Mouse (Mus musculus): ENCODE measurements around the gene Gm13694.
"Not testable (repeated sequence)": the region's sequence is repeated elsewhere in the genome, so short reads cannot be mapped to it uniquely, and the experiment has no call there.

Gene Gm13694

GRCm38 (mm10) chr2:83978633-83979032 lies at the start of gene Gm13694:
TSS of gene Gm13694 (plus strand) at chr2:83978933.
- not testable (repeated sequence) for DNase-seq (ENCODE audit: low spot score in 2 of 2)

DNA sequence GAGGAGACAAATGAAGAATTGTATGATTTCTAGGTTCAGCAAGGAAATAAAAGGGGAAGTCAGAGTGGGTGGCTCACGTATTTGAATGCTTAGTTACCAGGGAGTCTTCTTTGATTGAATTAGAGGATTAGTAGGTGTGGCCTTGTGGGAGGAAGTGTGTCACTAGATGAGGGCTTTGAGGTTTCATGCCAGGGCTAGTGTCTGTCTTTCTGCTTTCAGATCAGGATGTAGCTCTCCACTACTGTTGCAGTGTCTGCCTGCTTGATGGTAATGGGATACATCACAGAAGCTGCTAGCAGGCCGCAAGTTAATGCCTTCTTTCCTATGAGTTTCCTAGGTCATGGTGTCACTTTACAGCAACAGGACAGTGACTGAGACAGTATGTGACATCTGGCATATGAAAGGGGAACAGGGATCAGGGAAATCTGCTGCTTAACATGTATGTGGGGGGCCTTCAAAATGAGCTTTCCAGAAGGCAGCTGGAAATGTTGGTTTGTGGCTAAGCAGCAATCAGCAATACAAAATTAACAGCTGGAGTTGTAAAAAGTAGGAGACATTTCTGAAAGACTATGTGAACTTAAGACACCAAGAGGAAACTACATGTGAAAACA lies 49.1 kb upstream of the Gm13694 start:
- no peak for DNase-seq (ENCODE audit: low spot score in 2 of 2)

- DNase-seq (ENCODE audit: low spot score in 2 of 2), result peak; percentile 90 to 96
Measured at GRCm38 (mm10) chr2:83940931-83941361, 37.8 kb upstream of the Gm13694 start, which contains the start of gene Zswim2. TSS of gene Zswim2 (minus strand) at chr2:83941228.

- DNase-seq (ENCODE audit: low spot score in 2 of 2), result no peak
Measured at GRCm38 (mm10) chr2:83941378-83941777, 37.4 kb upstream of the Gm13694 start.

DNA sequence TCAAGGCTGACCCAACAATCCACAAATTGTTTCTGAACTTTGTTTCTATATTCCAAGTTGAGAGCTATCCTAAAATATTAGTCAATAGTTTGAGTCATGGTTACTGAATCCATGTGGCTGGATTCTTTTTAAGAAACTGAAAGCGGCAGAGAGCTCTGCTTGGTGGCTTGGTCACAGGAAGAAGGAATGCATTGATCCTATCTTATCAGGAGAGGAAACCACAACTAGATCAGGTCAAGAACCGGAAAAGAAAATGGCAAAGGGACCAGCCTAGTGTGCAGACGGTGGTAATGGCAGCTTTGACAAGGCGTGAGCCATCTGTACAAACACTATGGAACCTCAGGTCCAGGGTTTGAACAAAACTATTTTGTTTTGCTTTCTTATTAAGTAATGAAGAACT lies 36.9 kb upstream of the Gm13694 start:
- DNase-seq (ENCODE audit: low spot score in 2 of 2), result no peak

DNA sequence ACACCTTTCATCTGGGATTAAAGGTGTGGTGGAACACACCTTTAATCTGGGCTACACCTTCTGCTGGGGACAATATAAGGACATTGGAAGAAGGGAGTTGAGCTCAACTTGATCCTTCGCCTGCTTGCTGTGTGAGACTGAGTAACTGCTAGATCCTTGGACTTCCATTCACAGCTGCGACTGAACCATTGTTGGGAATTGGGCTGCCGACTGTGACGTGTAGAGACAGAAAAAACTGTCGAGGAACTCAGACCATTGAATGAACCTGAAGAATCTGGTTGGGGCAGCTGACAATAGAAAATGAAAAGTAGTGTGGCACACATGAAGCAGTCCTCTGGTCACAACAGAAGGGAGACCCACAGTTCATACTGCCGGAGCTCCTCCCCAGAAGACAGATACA lies 23.3 kb upstream of the Gm13694 start, which contains the start of gene Gm13698:
Gm13698 (plus strand) TSS at position 301 of the 400 bp plus-strand sequence.
- DNase-seq (ENCODE audit: low spot score in 2 of 2), result not testable (repeated sequence)

DNA sequence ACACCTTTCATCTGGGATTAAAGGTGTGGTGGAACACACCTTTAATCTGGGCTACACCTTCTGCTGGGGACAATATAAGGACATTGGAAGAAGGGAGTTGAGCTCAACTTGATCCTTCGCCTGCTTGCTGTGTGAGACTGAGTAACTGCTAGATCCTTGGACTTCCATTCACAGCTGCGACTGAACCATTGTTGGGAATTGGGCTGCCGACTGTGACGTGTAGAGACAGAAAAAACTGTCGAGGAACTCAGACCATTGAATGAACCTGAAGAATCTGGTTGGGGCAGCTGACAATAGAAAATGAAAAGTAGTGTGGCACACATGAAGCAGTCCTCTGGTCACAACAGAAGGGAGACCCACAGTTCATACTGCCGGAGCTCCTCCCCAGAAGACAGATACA lies 17.5 kb upstream of the Gm13694 start, which contains the start of gene Gm13693:
Gm13693 (plus strand) TSS at position 301 of the 400 bp plus-strand sequence.
- DNase-seq (ENCODE audit: low spot score in 2 of 2), result not testable (repeated sequence)

DNA sequence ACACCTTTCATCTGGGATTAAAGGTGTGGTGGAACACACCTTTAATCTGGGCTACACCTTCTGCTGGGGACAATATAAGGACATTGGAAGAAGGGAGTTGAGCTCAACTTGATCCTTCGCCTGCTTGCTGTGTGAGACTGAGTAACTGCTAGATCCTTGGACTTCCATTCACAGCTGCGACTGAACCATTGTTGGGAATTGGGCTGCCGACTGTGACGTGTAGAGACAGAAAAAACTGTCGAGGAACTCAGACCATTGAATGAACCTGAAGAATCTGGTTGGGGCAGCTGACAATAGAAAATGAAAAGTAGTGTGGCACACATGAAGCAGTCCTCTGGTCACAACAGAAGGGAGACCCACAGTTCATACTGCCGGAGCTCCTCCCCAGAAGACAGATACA lies 11.7 kb upstream of the Gm13694 start, which contains the start of gene Gm13695:
Gm13695 (plus strand) TSS at position 301 of the 400 bp plus-strand sequence.
- DNase-seq (ENCODE audit: low spot score in 2 of 2), result not testable (repeated sequence)

DNA sequence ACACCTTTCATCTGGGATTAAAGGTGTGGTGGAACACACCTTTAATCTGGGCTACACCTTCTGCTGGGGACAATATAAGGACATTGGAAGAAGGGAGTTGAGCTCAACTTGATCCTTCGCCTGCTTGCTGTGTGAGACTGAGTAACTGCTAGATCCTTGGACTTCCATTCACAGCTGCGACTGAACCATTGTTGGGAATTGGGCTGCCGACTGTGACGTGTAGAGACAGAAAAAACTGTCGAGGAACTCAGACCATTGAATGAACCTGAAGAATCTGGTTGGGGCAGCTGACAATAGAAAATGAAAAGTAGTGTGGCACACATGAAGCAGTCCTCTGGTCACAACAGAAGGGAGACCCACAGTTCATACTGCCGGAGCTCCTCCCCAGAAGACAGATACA lies 5.9 kb upstream of the Gm13694 start, which contains the start of gene Gm13696:
Gm13696 (plus strand) TSS at position 301 of the 400 bp plus-strand sequence.
- not testable (repeated sequence) for DNase-seq (ENCODE audit: low spot score in 2 of 2)

- DNase-seq (ENCODE audit: low spot score in 2 of 2), result not testable (repeated sequence)
Measured at GRCm38 (mm10) chr2:83984443-83984842, 5.7 kb downstream of the Gm13694 start, which contains the start of gene Gm13697. TSS of gene Gm13697 (plus strand) at chr2:83984743.

- not testable (repeated sequence) for DNase-seq (ENCODE audit: low spot score in 2 of 2)
Measured at GRCm38 (mm10) chr2:83990253-83990652, 11.5 kb downstream of the Gm13694 start, which contains the start of gene Gm13691. TSS of gene Gm13691 (plus strand) at chr2:83990553.

GRCm38 (mm10) chr2:83993639-83994255 lies 15.0 kb downstream of the Gm13694 start:
- DNase-seq (ENCODE audit: low spot score in 2 of 2), result not testable (repeated sequence)

DNA sequence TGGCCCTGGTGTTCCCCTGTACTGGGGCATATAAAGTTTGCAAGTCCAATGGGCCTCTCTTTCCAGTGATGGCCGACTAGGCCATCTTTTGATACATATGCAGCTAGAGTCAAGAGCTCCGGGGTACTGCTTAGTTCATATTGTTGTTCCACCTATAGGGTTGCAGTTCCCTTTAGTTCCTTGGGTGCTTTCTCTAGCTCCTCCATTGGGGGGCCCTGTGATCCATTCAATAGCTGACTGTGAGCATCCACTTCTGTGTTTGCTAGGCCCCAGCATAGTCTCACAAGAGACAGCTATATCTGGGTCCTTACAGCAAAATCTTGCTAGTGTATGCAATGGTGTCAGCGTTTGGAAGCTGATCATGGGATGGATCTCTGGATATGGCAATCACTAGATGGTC lies 15.8 kb downstream of the Gm13694 start:
- not testable (repeated sequence) for DNase-seq (ENCODE audit: low spot score in 2 of 2)

- no peak for DNase-seq (ENCODE audit: low spot score in 2 of 2)
Measured at GRCm38 (mm10) chr2:84008913-84009312, 30.2 kb downstream of the Gm13694 start.

DNA sequence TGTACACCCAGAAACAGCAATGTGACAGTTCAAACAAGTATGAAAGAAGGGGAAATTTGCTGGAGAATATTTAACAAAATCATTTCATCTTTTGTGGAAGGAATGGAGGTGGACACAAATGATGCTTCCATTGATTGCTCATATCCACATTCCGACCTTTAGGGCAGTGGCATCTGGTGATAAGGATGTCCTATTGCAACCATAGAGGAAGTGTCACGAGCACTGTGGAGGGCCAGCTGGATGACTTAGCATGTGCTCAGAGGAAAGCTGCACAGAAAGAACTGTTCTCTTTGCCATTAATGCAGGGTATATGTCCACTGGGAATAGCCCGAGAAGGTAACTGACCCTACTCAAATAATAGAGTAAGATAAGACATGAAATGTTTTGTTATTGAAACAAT lies 31.1 kb downstream of the Gm13694 start:
- DNase-seq (ENCODE audit: low spot score in 2 of 2), result no peak

DNA sequence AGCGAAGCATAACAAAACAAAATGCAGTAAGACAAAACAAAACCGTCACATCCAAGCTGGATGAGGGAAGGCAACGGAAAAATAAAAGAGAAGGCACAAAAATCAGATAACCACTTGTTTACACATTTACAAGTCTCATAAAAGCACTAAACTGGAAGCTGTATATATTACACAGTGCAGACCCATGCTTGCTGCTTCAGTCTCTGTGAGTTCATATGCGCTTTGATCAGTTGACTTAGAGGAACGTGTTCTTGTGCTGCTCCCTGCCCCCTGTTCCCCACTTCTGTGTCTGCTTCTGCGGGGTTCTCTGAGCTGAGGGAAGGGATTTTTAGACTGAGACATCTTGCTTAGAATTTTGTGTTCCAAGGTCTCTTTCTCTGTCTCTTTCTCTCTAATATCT lies 35.8 kb downstream of the Gm13694 start:
- DNase-seq (ENCODE audit: low spot score in 2 of 2), result no peak

DNA sequence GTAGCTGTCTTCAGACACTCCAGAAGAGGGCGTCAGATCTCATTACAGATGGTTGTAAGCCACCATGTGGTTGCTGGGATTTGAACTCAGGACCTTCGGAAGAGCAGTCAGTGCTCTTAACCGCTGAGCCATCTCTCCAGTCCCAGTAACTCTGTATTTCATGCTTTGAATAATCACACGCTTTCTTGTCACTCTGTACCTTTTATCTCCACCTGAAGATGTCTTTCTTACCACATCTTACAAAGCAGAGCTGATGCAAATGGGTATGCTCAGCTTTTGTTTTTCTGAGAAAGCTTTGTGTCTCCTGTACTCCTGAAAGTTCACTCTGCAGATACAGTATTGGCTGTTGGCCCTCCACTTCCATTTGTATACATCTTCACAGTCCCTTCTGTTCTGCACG lies 37.6 kb downstream of the Gm13694 start:
- DNase-seq (ENCODE audit: low spot score in 2 of 2), result not testable (repeated sequence)

DNA sequence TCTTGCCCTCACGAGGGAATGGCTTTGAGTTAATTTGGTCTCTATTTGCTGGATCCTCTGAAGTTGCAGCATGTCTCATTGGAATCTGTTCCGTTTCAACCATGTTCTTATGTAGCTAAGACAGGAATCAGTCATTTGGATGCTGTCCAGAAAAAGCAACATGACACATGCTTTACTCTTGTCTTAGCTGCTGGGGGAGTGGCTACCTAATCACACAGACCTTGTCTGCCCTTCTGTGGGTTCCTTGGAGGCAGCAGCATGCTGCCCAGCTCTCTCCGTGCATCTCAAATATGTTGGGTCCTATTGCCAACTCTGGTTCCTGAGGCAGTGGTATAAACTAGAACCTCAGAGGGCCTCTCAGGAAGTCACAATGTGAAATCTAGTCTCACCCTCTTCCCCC lies 39.6 kb downstream of the Gm13694 start:
- DNase-seq (ENCODE audit: low spot score in 2 of 2), result no peak

DNA sequence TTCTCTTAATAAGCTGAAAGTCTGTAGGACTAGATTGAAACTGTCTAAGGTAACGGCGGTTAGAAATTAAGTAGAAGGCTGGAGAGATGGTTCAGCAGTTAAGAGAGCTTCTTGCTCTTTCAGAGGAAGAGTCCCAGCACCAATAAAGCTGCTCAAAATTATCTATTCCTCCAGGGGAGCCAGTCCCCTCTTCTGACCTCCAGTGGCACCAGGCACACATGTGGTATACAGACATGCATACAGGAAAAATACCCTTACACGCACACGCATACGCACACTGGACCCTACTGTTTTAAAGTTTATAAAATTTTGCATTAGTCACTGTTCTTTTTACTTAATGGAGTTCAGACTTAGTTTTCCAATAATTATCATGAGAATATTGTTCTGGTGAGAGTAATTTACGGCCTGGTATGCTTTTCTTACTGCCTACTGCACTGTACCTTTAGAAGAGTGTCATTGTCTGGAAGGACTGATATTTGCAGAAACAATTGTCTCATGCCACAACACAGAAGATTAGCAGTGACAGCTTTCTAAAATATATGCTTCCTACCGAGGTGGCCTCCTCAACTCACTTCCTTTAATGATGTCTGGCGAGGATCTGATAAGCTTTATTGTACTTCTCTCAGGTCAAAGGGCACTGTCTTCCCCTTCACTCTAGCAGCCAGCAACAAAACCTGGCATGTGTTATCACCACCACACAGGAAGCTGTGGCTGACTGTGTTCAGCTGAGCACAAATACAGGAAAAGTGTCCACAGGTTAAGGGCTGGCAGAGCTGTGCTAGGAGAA lies 41.0 kb downstream of the Gm13694 start:
- DNase-seq (ENCODE audit: low spot score in 2 of 2), result no peak

DNA sequence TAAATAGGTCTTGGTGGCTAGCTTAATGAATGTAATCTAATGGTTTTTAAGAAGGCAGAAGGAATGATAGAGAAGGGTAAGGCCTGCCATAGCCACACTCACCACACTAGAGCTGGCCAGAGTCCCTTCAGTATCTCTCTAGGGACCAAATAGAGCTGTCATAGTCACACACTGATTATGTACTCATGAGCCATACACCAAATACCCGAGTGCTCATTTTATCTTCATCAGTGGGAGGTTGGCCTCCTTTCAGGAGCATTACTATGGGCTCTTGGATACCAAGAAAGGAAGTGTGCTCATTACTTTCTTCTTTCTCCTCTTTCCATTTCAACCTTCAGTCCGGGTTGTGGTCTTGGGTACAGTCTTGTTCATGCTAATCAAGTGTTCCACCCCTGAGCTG lies 43.2 kb downstream of the Gm13694 start:
- DNase-seq (ENCODE audit: low spot score in 2 of 2), result peak in 1 of 2 experiments; percentile 18

DNA sequence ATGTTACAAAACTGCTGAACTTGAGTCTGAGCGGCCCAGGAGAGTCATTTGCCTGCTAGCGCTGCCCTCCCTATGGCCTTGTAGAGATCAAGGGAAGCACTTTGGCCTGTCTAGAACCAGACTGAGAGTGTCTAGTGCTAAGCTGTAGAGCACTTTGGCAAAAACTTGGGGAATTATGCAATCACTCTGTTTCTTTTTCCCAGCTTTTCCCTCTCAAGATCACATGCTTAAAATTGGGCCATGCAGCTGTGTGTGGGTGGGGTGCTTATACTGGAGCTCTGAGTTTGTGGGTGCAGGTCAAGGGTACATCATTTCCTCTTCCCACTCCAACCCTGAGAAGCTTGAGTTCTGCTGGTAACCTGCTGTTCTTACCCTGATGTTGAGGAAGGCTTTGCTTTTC lies 44.2 kb downstream of the Gm13694 start:
- DNase-seq (ENCODE audit: low spot score in 2 of 2), result peak; percentile 48 to 67

- DNase-seq (ENCODE audit: low spot score in 2 of 2), result no peak
Measured at GRCm38 (mm10) chr2:84023319-84023718, 44.6 kb downstream of the Gm13694 start.

All from frontal cortex, postnatal 36 days (tissue).